Mouse (Mus musculus): ENCODE measurements around the gene Khdrbs1. TPM values are rescaled to one million over a fixed set of nuclear protein-coding genes. Genes with fewer than 3 reads are reported as not detected.
A peak's percentile ranks its signal among the peaks of the same experiment; 100 is the strongest.
"Not testable (repeated sequence)": the region's sequence is repeated elsewhere in the genome, so short reads cannot be mapped to it uniquely, and the experiment has no call there.

Gene Khdrbs1
- polyA plus RNA-seq, 1 experiment from 2014 or later: 144 TPM

GRCm38 (mm10) chr4:129782857-129783331 is 40.8 kb upstream of the Khdrbs1 start:
- no peak for TF ChIP-seq CTCF (IDR thresholded peaks at IDR 0.05; ENCODE audit: low read depth)
- peak; percentile 15 for DNase-seq

DNA sequence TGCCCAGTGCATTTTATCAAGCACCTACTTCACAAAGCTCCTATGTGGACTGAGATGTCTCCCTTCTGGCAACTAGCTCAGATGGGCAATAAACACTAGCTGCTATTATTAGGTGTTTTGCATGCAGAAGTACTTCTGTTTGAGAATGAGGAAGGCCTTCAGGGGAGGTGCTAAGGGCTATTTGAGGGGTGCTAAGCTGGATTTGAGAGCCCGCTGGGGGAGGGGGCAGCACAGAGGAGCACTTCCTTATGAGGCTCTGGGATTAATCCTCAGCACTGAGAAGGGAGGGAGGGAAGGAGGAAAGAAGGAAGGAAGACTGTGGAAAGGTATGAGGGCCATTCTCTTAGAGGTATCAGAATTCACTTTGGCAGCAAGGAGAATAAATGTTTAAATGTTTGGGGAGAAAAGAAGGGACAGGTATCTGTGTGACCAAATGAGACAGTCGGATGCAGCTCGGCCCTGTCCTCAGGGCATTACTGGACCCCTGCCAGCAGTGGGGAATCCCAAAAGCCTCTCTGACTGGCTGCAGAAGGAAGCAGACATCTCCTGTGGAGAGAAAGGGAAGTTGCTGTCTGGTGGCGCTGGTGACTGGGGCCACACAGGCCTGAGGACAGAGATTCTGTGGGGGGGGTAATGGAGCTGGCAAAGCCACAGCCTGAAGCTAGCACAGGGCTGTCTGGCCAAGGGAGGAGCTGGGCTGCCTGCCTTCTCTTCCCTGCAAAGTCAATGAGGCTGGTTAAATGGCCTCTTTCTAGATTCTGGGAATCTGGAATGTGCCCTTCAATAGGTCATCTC is 40.0 kb upstream of the Khdrbs1 start:
- TF ChIP-seq CTCF (IDR thresholded peaks at IDR 0.05; ENCODE audit: low read depth): no peak
- H3K4me1 ChIP-seq (ENCODE audit: insufficient read depth): no peaks in the 10 kb centered on the region
- no peak overlapping the region for H3K4me2 ChIP-seq
- peak overlapping the region; percentile 26; the same call in 1 of the 2 replicates for H3K27ac ChIP-seq (ENCODE audit: low read depth)
- no peak overlapping the region for H3K4me3 ChIP-seq (ENCODE audit: low read depth, low read length)
- H3K27me3 ChIP-seq (ENCODE audit: insufficient read depth, low read length): no peaks in the 10 kb centered on the region
- no peaks in the 10 kb centered on the region for H3K9me3 ChIP-seq (ENCODE audit: low read depth, low read length)
- peak; percentile 87 for ATAC-seq (ENCODE audit: insufficient read depth)
- H3K9ac ChIP-seq: no peak overlapping the region
- DNase-seq: peak; percentile 80
- no peaks in the 10 kb centered on the region for H3K36me3 ChIP-seq (ENCODE audit: insufficient read depth)
- WGBS: 23% methylated on average over 4 of the region's 4 CpGs

More at GRCm38 (mm10) chr4:129782857-129783331, 40.8 kb upstream of the Khdrbs1 start:
- no peak overlapping the region for H3K4me3 ChIP-seq (ENCODE audit: low read depth, low read length)
- no peak overlapping the region for H3K9ac ChIP-seq
- WGBS: 26% methylated on average over 3 of the region's 3 CpGs
- H3K36me3 ChIP-seq (ENCODE audit: insufficient read depth): no peaks in the 10 kb centered on the region
- no peaks in the 10 kb centered on the region for H3K9me3 ChIP-seq (ENCODE audit: low read depth, low read length)
- no peaks in the 10 kb centered on the region for H3K27me3 ChIP-seq (ENCODE audit: insufficient read depth, low read length)
- peak overlapping the region; percentile 26; the same call in 1 of the 2 replicates for H3K27ac ChIP-seq (ENCODE audit: low read depth)
- H3K4me1 ChIP-seq (ENCODE audit: insufficient read depth): no peaks in the 10 kb centered on the region
- ATAC-seq (ENCODE audit: insufficient read depth): peak; percentile 33; the same call in 1 of the 2 replicates
- H3K4me2 ChIP-seq: no peak overlapping the region

DNA sequence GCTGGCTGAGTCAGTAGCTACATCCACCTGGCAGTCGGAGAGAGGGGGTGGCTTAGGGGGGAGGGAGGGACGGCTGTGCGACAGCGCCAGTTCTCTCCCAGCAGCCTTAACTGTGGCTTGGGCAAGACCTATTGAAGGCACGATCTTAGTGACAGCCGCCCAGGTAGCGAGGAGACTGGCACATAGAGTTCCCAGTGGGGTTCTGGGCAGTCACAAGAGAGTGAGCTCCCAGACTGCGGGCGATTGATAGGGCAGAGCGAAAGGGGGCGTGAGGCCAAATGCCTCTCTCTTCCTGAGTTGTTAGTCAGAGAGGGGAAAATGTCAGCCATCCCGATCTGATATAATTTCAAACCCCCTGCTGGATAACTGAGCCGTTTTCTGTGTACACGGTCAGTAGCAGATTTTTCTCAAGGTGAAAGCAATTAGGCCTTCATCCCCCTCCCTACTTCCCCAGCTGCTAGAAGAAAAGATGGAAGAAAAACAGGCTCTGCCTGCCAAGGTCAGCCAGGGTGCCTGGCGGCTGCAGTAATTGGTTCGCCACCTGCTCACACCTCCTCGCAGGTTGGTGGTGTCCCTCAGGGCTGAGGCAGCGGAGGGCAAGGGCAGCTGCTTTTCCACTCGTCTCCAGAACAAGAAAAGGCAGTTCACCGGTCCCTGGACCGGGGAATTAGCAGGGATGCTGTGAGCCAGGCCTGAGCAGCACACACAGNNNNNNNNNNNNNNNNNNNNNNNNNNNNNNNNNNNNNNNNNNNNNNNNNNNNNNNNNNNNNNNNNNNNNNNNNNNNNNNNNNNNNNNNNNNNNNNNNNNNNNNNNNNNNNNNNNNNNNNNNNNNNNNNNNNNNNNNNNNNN is 29.8 kb upstream of the Khdrbs1 start:
- Histone ChIP-seq H3K4me1 (ENCODE audit: insufficient read depth) (no peaks in the 10 kb centered on the region), H3K27me3 (ENCODE audit: insufficient read depth, low read length) (no peaks in the 10 kb centered on the region), H3K9me3 (ENCODE audit: low read depth, low read length) (no peaks in the 10 kb centered on the region), H3K36me3 (ENCODE audit: insufficient read depth) (no peaks in the 10 kb centered on the region), H3K9ac (no peak overlapping the region), H3K27ac (ENCODE audit: low read depth) (no peak overlapping the region; the same call in 1 of the 2 replicates), H3K4me2 (peak overlapping the region; percentile 41), H3K4me3 (ENCODE audit: low read depth, low read length) (peak overlapping the region; percentile 10; the same call in 1 of the 2 replicates)
- 0 out of 2 replicates have a peak, but pooled peaks have one; percentile 3 for TF ChIP-seq CTCF (IDR thresholded peaks at IDR 0.05; ENCODE audit: low read depth)
- ATAC-seq (ENCODE audit: insufficient read depth) (peak; percentile 47; the same call in 1 of the 2 replicates), DNase-seq (no peak)
- 3% methylated on average over 21 of the region's 21 CpGs for WGBS

DNA sequence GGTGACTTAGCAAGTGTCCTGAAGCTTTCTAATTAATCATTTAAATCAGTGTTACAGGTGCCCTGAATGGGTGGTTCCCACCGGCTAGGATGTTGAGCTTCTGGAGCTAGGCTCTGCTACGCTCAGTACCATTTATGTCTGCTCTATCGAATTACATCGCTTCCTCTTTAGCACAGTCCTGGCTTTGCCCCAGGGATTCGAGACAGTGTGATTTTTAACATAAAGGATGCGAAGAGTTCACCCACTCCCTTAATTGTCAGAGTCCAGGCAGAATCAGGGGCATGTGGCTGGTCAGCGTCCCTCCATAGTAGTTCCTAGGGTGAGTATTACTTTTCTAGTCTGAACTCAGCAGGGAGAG is 29.2 kb upstream of the Khdrbs1 start:
- 20% methylated on average over 7 of the region's 7 CpGs for WGBS
- Histone ChIP-seq H3K9ac (no peak overlapping the region), H3K9me3 (ENCODE audit: low read depth, low read length) (no peaks in the 10 kb centered on the region), H3K4me1 (ENCODE audit: insufficient read depth) (no peaks in the 10 kb centered on the region), H3K27me3 (ENCODE audit: insufficient read depth, low read length) (no peaks in the 10 kb centered on the region), H3K4me3 (ENCODE audit: low read depth, low read length) (no peak overlapping the region), H3K27ac (ENCODE audit: low read depth) (no peak overlapping the region), H3K4me2 (peak overlapping the region; percentile 41), H3K36me3 (ENCODE audit: insufficient read depth) (no peaks in the 10 kb centered on the region)
- TF ChIP-seq CTCF (IDR thresholded peaks at IDR 0.05; ENCODE audit: low read depth): no peak
- no peak for DNase-seq
- no peak for ATAC-seq (ENCODE audit: insufficient read depth)

- Histone ChIP-seq H3K9ac (no peak overlapping the region), H3K27me3 (ENCODE audit: insufficient read depth, low read length) (no peaks in the 10 kb centered on the region), H3K36me3 (ENCODE audit: insufficient read depth) (no peaks in the 10 kb centered on the region), H3K4me2 (no peak overlapping the region), H3K4me3 (ENCODE audit: low read depth, low read length) (no peak overlapping the region), H3K9me3 (ENCODE audit: low read depth, low read length) (no peaks in the 10 kb centered on the region), H3K4me1 (ENCODE audit: insufficient read depth) (no peaks in the 10 kb centered on the region), H3K27ac (ENCODE audit: low read depth) (no peak overlapping the region)
- no peak for DNase-seq
- no peak for TF ChIP-seq CTCF (IDR thresholded peaks at IDR 0.05; ENCODE audit: low read depth)
- WGBS: 46% methylated on average over 6 of the region's 6 CpGs
- ATAC-seq (ENCODE audit: insufficient read depth): no peak
These were observed 28.5 kb upstream of the Khdrbs1 start for GRCm38 (mm10) chr4:129770600-129770999.

DNA sequence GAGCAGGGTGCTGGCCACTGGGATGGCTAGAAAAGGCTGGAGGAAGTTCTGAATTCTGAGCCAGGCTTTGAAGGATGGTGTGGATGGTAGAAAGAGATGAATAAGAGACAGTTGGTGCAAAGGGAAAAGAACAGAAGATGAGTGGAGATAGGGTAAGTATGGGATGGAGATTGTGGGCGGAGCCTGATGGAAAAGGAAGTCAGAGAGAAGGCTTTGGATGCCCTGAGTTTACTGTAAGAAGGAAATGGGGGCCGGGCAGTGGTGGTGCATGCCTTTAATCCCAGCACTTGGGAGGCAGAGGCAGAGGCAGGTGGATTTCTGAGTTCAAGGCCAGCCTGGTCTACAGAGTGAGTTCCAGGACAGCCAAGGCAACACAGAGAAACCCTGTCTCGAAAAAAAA is 26.6 kb upstream of the Khdrbs1 start:
- not testable (repeated sequence) for H3K4me1 ChIP-seq (ENCODE audit: insufficient read depth); DNase-seq; ATAC-seq (ENCODE audit: insufficient read depth); H3K4me2 ChIP-seq; H3K4me3 ChIP-seq (ENCODE audit: low read depth, low read length); H3K9me3 ChIP-seq (ENCODE audit: low read depth, low read length); H3K36me3 ChIP-seq (ENCODE audit: insufficient read depth); H3K27me3 ChIP-seq (ENCODE audit: insufficient read depth, low read length); H3K9ac ChIP-seq; H3K27ac ChIP-seq (ENCODE audit: low read depth)
- WGBS: 64% methylated on average over 3 of the region's 3 CpGs

DNA sequence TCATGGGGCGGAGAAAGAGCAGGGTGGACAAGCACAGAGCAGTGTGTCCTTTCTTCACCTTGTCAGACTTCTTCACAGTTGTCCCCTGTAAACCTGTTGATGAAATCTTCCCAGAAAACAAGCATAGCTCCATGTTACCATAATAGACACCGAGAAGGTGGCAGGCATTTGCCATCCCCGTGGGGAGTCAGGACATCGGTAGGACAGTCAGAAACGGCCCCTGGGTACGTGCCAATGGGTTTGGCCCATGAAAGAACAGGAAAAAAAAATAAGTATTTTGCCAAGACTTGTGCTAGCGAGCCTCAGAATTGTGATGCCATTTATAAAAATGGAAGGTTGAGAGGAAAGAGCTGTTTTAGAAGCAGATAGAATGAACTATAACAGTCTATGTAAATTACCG is 25.7 kb upstream of the Khdrbs1 start:
- Histone ChIP-seq H3K27me3 (ENCODE audit: insufficient read depth, low read length) (no peaks in the 10 kb centered on the region), H3K9me3 (ENCODE audit: low read depth, low read length) (no peaks in the 10 kb centered on the region), H3K4me3 (ENCODE audit: low read depth, low read length) (no peak overlapping the region), H3K9ac (no peak overlapping the region), H3K36me3 (ENCODE audit: insufficient read depth) (no peaks in the 10 kb centered on the region), H3K27ac (ENCODE audit: low read depth) (no peak overlapping the region), H3K4me1 (ENCODE audit: insufficient read depth) (no peaks in the 10 kb centered on the region), H3K4me2 (no peak overlapping the region)
- 83% methylated on average over 8 of the region's 8 CpGs for WGBS
- DNase-seq: no peak
- ATAC-seq (ENCODE audit: insufficient read depth): no peak
- no peak for TF ChIP-seq CTCF (IDR thresholded peaks at IDR 0.05; ENCODE audit: low read depth)

Measured in lung, embryonic 14.5 days (tissue).